Mouse (Mus musculus): ENCODE measurements around the gene Gga3.
"Not testable (repeated sequence)": the region's sequence is repeated elsewhere in the genome, so short reads cannot be mapped to it uniquely, and the experiment has no call there.

Gga3 gene

DNA sequence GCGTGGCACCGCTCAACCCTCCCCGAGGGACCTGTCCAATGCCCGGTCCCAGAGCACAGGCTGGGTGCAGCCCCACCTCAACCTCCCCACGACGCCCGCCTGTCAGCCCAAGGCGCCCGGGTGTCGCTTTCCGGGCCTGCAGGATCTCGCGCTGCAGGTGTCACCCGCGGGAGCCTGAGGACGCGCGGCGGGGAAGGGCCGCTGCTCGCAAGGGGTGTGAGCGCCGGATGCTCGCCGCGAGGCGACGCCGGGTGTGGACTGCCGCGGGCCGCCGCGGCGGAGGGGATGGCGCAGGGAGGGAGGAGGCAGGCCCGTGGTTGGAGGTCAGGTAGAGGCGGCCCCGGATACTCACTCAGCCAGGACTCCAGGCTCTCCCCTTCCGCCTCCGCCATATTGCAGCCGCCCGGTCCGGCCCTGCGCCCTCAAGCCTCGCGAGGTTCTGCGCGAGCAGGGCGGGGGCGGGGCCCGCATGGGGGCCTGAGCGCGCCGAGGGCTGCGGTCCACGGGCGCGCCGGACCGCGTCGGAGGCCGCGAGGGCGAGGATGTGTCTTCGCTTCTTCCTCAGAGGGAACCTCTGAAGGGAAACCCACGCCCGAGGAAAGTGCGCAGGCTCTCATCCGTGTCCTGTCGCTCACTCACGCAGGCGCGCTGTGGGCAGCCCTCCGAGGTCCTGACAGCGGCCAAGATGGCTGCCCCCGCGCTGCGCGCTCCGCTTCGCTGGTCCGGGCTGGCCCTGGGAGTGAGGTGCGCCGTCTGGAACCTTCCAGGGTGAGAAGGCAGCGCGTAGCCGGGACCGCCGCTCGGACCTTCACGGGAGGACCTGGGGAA lies at the start of gene Gga3, which contains the start of gene Mrps7:
Gene Gga3, minus strand, starts transcription at position 576 of the 828 bp plus-strand sequence.
Gene Mrps7, plus strand, starts transcription at position 450 of the 828 bp plus-strand sequence.
- peak; percentile 74 for DNase-seq (ENCODE audit: low read depth, low spot score)

DNA sequence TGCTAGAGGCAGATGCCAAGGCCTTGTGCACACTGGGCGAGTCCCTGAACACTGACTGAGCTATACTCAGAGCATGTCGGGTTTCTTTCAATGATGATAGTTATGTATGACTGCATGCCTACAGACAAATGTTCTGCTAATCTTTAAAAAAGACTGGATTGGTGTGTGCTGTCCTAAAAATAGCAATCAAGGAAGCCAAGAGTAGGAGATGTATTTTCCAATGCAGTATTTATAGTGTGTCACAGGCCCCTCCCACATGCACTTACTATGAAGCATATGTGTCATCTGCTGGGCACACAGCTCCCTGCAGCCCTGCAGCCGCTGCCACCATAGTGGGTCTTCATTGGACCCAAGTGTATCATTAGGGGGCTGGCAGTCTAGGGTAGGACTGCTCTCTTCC lies 49.3 kb upstream of the Gga3 start:
- no peak for DNase-seq (ENCODE audit: low read depth, low spot score)

DNA sequence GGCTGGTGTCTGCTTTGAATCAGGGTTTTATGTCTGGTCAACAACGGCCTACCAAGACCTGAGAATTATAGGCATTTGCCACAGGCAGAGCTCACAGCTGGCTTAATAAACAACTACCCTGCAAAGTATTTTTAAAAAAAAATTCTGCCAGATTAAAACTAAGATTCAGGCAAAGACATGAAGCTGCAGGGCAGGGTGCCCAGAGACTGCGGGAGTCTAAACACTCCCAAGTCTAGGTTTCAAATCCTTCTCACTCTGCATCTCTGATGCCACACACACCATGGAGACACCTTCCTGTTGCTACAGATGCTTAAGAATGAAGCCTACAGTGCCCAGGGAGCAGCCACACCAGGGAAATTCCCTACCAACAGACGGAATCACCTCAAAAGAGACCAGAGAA lies 47.8 kb upstream of the Gga3 start:
- no peak for DNase-seq (ENCODE audit: low read depth, low spot score)

DNA sequence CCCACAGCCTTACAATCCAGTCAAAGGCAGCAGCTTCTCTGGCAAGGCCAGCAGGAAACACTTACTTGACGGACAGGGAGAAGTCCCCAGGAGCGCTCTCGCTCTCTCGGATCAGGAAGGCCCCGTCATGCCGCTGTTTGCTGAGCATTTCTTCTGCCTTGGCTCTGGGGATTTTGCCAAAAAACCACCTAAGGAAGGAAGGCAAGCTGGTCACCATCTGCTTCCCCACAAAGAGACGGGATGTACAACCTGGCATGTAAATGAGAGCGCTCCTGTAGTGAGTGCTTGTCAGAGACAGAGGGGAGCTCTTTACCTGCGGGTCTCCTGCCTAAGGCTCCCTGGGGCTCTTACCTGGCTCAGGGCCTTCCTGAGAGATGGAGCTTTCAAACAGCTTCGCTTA lies 45.9 kb upstream of the Gga3 start:
- no peak for DNase-seq (ENCODE audit: low read depth, low spot score)

DNA sequence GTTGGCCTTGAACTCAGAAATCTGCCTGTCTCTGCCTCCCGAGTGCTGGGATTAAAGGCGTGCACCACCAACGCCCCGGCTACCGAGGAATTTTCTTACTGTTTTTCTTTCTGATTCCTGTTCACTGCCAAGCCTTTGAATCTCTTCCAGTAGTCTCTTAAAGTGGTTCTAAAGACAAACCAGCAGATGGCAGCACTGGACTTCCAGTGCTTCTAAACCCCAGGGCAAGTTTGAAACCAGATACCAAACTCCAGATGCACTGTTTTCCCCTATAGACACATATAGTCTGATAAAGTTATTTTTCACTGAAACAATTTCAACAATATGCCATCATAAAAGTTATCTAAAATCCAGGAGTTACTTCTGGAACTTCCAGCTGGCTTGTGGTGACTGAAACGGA lies 43.6 kb upstream of the Gga3 start:
- peak; percentile 58 for DNase-seq (ENCODE audit: low read depth, low spot score)

DNA sequence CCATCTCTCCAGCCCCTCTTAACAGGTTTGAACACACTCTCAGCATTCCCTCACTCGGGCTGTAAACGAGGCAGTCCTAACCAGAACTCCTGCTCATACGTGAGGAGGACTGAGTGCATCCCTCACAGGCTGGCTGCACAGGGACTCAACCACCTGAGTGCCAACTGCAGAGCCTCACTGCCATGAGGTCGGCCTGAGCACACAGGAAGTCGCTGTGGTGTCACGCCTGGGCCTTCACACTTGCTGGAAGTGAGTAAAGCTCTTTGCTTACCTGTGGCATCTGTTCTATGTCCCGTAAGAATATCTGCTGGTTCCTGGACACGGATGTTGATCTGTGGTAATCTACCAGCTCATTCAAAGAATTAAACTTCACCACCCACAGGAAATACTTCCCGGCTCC lies 42.6 kb upstream of the Gga3 start:
- no peak for DNase-seq (ENCODE audit: low read depth, low spot score)

DNA sequence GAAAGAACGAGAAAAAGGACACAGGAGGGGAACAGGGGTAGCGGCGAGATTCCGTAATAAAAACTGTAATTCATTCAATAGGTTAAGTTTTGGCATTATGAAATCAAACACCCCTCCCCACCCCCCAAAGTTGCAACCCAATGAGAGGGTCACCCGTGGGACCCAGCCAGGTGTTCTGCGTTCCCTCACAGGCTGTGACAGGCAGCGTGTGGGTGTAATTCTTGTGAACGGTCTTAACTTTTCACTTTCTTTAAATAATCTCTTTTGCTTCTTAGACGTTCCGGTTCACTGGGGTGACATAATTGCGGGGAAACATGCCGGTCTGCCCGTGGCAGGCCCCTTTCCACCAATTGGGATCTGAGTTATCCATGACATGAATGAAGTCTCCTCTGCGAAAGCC lies 41.6 kb upstream of the Gga3 start:
- DNase-seq (ENCODE audit: low read depth, low spot score): not testable (repeated sequence)

DNA sequence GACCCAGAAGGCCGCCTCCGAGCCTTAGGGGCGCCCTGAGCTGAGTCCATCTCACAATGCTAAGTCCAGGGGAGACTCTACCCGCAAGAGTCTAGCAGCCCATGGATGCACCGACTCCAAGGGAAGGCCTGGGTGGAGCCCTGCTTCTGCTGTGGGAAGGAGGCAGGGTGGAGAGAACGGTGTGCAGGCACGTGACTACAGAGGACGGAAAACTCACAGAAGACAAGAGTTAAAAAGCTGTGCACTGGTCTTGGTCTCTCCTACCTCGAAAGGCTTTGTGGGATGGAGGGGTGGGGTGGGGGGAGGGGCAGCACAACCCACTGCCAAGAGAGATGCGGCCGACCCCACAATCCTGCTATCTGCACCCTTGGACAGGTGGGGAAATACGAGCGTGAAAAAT lies 40.5 kb upstream of the Gga3 start:
- DNase-seq (ENCODE audit: low read depth, low spot score): no peak

DNA sequence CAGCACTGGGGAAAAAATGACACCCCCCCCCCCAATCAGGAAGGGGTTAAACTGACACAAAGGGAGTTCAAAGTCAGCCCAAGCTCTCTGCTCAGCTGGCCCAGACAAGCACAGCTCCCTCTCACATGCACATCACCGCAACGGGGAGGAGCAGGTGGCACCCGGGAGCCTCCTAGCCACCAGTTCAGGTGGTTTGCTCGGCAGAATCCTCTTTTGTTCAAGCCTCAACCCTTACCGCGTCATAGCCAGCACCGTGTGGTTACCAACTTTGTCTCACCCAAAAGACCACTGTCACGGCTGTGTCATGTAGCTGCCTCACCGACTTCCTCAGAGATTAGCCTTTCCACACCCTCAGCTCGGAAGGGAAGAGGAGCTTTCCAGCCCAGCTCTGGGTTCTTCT lies 39.4 kb upstream of the Gga3 start:
- DNase-seq (ENCODE audit: low read depth, low spot score): no peak

DNA sequence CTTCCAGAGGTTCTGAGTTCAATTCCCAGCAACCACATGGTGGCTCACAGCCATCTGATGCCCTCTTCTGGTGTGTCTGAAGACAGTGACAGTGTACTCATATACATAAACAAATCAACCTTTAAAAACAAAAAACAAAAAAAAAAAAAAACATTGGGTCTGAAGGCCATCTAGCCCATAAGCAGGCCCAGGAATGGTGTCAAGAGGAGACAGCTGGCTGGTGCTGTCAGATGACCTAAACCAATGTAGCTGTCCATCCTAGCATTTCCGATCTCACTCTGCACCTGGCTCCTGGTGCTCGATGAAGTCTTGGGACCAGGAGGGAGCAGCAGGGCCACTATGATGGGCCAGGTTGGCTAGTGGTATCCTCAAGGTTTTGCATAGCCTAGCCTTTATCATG lies 38.9 kb upstream of the Gga3 start:
- no peak for DNase-seq (ENCODE audit: low read depth, low spot score)

DNA sequence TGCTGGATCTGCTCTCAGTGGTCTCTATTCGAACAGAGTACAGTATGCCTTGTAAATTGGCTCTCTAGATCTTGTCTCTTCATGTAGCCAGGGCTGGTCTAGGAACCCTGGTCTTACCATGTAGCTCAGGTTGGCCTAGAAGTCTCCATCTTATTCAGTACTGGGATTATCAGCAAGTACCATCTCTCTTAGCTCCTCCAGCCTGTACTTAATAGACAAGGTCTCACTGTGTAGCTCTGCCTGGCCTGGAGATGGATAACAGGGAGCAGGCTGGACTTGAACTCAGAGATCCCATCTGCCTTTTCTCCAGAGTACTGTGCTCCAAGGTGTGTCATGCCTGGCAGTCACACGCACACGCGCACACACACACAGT lies 37.8 kb upstream of the Gga3 start:
- no peak for DNase-seq (ENCODE audit: low read depth, low spot score)

DNA sequence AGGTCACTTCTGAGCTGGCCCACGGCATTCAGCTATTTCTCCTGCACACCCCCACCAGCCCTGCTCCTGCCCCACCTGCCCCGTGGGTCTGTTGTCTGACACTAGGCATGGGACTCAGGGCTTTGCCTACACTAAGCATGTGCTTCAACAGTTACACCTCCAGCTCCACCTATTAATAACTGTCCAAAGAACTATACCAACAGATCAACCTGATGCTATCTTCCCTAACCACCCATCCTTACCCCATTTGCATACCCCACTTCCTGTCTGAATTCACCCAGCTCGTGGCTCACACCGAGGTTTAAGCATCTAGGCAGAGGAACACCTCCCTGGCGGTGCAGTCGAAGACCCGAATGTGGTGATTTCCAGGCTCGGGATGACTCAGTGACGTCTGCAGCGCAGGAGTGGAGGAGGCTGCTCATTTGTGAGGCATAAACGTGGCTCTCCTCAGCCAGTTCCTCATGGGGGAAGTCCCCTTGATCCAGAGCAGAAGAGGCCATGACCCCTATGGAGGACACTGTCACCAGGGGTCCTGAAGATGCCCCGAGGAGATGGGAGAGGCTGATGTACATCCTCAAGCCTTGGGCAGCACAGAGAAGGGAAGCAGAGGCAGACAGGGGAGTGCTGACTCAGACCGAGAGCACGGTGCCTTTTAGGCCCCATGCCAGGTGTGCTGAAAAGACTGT lies 37.3 kb upstream of the Gga3 start:
- DNase-seq (ENCODE audit: low read depth, low spot score): no peak

DNA sequence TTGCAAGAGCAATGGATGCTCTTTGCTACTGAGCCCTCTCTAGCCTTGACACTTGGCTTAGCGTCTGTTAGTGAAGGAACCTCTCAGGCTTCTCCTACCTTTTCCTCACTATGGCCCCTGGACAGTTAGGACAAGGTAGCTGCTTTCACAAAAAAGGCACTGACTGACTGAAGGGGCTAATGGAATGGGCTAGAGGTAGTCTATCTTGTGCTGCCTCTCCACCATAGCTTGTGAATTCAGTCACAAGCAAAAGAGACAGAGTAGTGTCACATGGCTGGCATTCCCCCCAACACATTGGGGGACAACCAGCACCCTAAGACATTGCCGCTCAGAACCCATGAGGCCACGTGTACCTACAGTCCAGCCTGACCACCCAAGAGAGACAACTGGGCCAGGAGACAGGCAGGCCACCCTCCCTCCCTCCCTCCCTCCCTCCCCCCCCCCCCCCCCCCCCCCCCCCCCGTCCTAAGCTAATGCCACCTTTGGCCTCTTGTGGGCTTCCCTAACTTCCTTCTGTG lies 36.5 kb upstream of the Gga3 start:
- DNase-seq (ENCODE audit: low read depth, low spot score): no peak

DNA sequence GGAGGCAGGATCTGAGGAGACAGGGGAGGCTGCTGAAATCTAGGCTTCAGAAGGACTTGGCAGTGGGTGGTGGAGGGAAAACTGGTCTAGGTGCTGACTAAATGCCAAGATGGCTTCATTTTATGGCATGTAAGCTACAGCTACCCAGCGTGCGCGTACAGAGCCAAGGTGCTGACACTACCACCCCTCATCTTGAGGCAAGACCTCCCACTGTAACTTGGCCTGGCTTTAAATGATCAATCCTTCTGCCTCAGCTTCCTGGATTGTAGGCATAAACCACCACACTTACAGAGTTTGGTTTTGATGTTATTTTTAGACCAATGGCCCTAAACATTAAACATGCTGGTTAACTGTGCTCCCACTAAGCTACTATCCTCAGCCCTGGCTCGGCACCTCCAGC lies 35.7 kb upstream of the Gga3 start:
- DNase-seq (ENCODE audit: low read depth, low spot score): no peak

DNA sequence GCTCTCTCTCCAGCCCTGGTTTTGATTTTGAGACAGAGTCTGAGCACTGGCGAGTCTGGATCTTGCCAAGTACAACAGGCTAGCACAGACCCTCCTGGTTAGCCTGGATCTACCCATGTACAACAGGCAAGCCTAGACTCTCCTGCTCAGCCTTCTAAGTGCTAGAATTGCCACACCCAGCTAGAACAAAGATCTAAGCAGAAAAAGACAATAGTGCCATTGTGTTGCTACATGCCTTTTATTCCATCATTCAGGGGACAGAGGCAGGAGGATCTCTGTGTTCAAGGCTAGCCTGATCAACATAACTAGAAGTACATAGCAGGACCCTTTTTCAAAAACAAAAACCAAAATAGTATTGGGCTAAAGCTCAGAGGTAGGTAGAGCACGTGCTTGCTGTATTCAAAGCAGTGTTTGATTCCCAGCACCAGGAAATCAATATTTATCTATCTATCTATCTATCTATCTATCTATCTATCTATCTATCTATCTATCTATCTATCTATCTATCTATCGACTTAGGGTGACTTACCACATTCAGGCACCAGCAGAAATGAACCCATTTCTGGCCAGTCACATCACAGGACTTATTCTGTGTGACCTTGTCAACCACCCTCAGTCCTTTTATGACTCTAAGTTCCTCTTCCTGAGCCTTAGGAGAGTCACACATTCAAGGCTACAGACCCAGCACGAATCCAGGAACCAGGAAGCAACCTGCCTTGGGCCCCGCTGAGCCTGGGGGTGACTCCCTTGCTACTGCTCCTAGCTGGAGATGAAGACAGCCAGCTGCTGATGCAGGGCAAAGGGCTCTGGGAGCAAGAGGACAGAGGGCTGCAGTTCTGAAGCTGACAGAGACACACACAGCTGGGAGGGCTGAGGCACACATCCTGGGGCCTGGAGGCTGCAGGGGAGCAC lies 34.9 kb upstream of the Gga3 start:
- DNase-seq (ENCODE audit: low read depth, low spot score): no peak

DNA sequence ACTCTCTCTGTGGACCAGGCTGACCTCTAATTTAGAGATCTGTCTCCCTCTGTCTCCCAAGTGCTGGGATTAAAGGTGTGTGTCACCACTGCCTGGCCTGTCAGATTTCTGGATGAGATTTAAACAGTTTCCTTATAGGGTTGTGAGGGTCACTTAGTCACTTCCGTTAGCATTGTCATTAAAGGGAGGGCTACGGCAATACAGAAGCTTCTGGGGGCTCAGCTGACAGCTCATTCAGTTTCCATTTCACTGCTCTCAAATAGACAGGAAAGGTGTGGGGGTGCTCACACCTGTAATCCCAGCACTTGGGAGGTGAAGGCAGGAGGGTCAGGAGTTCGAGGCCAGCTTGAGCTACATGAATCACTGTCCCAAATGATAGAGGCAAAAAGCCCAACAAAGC lies 33.1 kb upstream of the Gga3 start:
- no peak for DNase-seq (ENCODE audit: low read depth, low spot score)

DNA sequence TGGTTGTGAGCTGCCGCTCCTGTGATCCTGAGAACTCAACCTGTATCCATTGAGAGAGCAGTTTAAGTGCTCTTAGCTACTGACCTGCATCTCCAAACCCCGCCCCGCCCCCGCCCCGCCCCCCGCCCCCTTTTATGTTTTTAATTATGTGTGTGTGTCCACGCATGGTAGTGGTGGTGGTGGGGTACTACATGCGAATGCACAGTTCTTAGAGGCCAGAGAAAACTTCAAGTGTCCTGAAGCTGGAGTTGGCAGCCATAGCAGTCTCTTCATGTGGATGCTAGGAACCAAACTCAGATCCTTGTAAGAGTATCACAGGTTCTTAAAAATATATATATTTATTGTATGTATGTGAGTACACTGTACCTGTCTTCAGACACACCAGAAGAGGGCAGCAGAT lies 31.6 kb upstream of the Gga3 start:
- DNase-seq (ENCODE audit: low read depth, low spot score): no peak

DNA sequence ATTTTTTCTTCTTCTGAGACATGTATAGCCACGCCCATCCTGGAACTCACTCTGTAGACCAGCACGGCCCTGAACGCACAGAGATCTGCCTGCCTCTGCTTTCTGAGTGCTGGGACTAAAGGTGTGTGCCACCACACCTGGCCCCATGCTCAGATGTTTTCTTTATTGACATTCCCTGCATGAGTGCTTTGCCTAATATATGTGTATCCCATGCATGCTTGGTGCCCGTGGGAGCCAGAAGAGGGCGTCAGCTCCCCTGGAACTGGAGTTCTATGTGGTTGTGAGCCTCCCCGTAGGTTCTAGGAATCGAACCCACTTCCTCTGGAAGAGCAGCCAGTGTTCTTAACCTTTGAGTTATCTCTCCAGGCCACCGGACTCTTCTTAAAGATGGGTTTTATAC lies 31.2 kb upstream of the Gga3 start:
- DNase-seq (ENCODE audit: low read depth, low spot score): no peak

DNA sequence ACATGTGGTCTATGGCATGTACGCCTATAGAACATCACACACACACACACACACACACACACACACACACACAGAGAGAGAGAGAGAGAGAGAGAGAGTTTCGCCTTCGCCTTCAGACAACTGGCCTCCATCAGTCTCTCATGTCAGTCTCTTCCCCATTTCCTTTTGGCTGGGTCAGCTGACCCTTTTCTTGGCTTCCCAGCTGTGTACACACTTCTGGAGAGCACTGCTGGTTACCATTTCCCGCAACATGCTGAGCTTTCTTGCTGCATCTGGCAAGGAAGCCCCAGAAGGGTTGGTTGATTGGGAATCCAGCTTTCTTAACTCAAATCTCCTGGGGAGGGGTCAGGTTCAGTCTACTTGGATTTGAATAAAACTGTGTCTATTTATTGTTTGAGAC lies 30.3 kb upstream of the Gga3 start:
- no peak for DNase-seq (ENCODE audit: low read depth, low spot score)

DNA sequence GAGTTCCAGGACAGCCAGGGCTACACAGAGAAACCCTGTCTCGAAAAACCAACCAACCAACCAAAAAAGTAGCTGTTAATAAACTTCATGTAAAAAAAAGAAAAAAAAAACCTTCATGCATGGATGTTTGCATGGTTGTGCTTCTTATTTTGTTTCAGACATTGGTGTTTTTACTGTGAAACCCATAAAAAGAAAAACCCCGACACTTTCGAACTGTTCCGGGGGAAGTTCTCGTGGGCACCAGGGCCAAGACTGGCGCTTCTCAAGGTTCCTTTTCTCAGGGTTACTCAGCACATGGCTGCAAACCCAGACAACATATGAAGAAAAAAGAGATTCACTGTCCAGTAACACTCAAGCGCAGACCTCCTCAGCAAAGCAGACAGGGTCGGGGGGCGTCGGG lies 29.0 kb upstream of the Gga3 start:
- DNase-seq (ENCODE audit: low read depth, low spot score): no peak

DNA sequence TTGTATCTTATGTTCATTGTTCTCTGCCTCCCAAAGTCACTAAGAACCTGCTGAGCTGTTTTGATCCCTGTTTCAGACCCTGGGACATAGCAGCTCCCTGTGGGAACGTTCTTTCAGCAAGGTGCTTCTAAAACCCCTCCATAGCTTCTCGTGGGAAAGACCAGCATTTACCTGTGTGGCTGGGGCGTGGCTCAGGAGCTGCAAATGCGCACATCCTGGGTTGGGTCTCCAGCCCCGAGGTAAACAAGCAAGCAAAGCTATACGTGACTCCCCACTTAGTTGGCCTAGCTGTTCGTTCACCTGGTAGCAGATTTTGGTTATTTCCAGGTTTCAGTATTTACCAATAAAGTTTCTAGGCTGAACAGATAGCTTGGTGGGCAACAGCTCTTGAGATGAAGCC lies 28.4 kb upstream of the Gga3 start:
- DNase-seq (ENCODE audit: low read depth, low spot score): no peak

DNA sequence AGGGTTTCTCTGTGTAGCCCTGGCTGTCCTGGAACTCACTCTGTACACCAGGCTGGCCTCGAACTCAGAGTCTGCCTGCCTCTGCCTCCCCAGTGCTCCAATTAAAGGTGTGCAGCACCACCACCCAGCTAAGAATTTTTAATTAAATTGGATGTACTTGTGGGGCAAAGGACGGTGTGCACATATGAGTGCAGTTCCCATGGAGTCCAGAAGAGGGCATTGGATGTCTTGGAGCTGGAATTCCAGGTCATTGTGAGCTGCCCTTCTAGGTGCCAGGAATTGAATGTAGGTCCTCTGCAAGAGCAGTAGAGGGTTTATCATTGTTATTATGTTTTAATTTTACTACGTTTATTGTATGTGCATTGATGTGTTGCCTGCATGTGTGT lies 27.6 kb upstream of the Gga3 start:
- no peak for DNase-seq (ENCODE audit: low read depth, low spot score)
